Mouse (Mus musculus) regulatory T cell (primary cell): ENCODE measurements around the gene Ccdc91.

Experiments
- in situ Hi-C: fragments of 300-600 bp; cut with MboI, MseI; formaldehyde crosslinking; loops from one replicate; pipeline ENCODE4 v1.15.1; 2025; ENCODE audit warnings: high pct_unique_total_duplicates

Gene Ccdc91

GRCm38 (mm10) chr6:147475727-147476613 is at the start of gene Ccdc91:
Gene Ccdc91, plus strand, starts transcription at chr6:147475828.
- in situ Hi-C loops, result no loop called here

- in situ Hi-C loops, result no loop called here
These were observed 48.6 kb upstream of the Ccdc91 start for GRCm38 (mm10) chr6:147426927-147427487.

- in situ Hi-C loops, result no loop called here
These were observed 19.9 kb upstream of the Ccdc91 start for GRCm38 (mm10) chr6:147455775-147456174.

- in situ Hi-C loops, result no loop called here
These were observed 16.9 kb upstream of the Ccdc91 start for GRCm38 (mm10) chr6:147458637-147459301.

- in situ Hi-C loops, result no loop called here
These were observed 5.6 kb upstream of the Ccdc91 start for GRCm38 (mm10) chr6:147470016-147470415.

GRCm38 (mm10) chr6:147481141-147481540 is 5.5 kb downstream of the Ccdc91 start:
- in situ Hi-C loops, result no loop called here

- in situ Hi-C loops, result no loop called here
These were observed 14.5 kb downstream of the Ccdc91 start for GRCm38 (mm10) chr6:147490120-147490519.

- in situ Hi-C loops, result no loop called here
These were observed 16.9 kb downstream of the Ccdc91 start for GRCm38 (mm10) chr6:147492551-147492950.

GRCm38 (mm10) chr6:147501439-147501838 is 25.8 kb downstream of the Ccdc91 start:
- in situ Hi-C loops, result no loop called here

GRCm38 (mm10) chr6:147506074-147506473 is 30.4 kb downstream of the Ccdc91 start:
- in situ Hi-C loops, result no loop called here

GRCm38 (mm10) chr6:147506496-147506895 is 30.9 kb downstream of the Ccdc91 start:
- in situ Hi-C loops, result no loop called here

- in situ Hi-C loops, result no loop called here
These were observed 31.6 kb downstream of the Ccdc91 start for GRCm38 (mm10) chr6:147507186-147507585.

GRCm38 (mm10) chr6:147510516-147510915 is 34.9 kb downstream of the Ccdc91 start:
- in situ Hi-C loops, result no loop called here

- in situ Hi-C loops, result no loop called here
These were observed 42.3 kb downstream of the Ccdc91 start for GRCm38 (mm10) chr6:147517909-147518308.

- in situ Hi-C loops, result no loop called here
These were observed 49.6 kb downstream of the Ccdc91 start for GRCm38 (mm10) chr6:147525236-147525635.

- in situ Hi-C loops, result no loop called here
These were observed 59.3 kb downstream of the Ccdc91 start for GRCm38 (mm10) chr6:147534971-147535370.

- in situ Hi-C loops, result no loop called here
These were observed 62.6 kb downstream of the Ccdc91 start for GRCm38 (mm10) chr6:147538236-147538635.

- in situ Hi-C loops, result no loop called here
These were observed 63.5 kb downstream of the Ccdc91 start for GRCm38 (mm10) chr6:147539056-147539600.

GRCm38 (mm10) chr6:147540942-147541341 is 65.3 kb downstream of the Ccdc91 start:
- in situ Hi-C loops, result no loop called here

GRCm38 (mm10) chr6:147555591-147555990 is 80.0 kb downstream of the Ccdc91 start:
- in situ Hi-C loops, result no loop called here

GRCm38 (mm10) chr6:147559316-147559715 is 83.7 kb downstream of the Ccdc91 start:
- in situ Hi-C loops, result no loop called here

- in situ Hi-C loops, result no loop called here
These were observed 84.8 kb downstream of the Ccdc91 start for GRCm38 (mm10) chr6:147560436-147560835.
